Mouse (Mus musculus) myocyte (in vitro differentiated cells): ENCODE data around the gene Kctd17. TPM values are rescaled to one million over a fixed set of nuclear protein-coding genes. Genes with fewer than 3 reads are reported as not detected.

Source experiments
- H3K27me3 ChIP-seq: one replicate; pipeline ENCODE4 v1.6.1; 2011; ENCODE audit not compliant: control insufficient read depth, insufficient read depth, insufficient read length
- H3K36me3 ChIP-seq: one replicate; pipeline ENCODE4 v1.6.1; 2011; ENCODE audit not compliant: control insufficient read depth, insufficient read depth
- H3K4me2 ChIP-seq: one replicate; pipeline ENCODE4 v1.6.1; 2011; ENCODE audit warnings: low read depth, control low read depth
- H3K4me3 ChIP-seq: one replicate; pipeline ENCODE4 v1.5.1; 2011; ENCODE audit warnings: mild to moderate bottlenecking, control low read depth, moderate library complexity
- H3K79me2 ChIP-seq: one replicate; pipeline ENCODE4 v1.6.1; 2011; ENCODE audit not compliant: control insufficient read depth, insufficient read depth
- H3ac ChIP-seq: one replicate; pipeline ENCODE4 v1.6.1; 2011; ENCODE audit not compliant: control insufficient read depth, insufficient read length
- CEBPB ChIP-seq: IDR thresholded peaks from 2 replicates; pipeline ENCODE4 v1.6.1; 2011; ENCODE audit warnings: mild to moderate bottlenecking, moderate library complexity; ENCODE audit not compliant: poor library complexity, insufficient read depth, severe bottlenecking
- E2F4 ChIP-seq: IDR thresholded peaks from one replicate; pipeline ENCODE4 v1.6.1; 2011; ENCODE audit warnings: mild to moderate bottlenecking, control low read depth, moderate library complexity; ENCODE audit not compliant: insufficient read depth
- MAX ChIP-seq: IDR thresholded peaks from one replicate; pipeline ENCODE4 v1.6.1; 2011; ENCODE audit warnings: low read depth, mild to moderate bottlenecking, control low read depth
- MYOD1 ChIP-seq, 3 experiments: IDR thresholded peaks; one replicate each; pipeline ENCODE4 v1.6.1; 2011; ENCODE audit warnings: control low read depth in 2 of 3, low read depth in 2 of 3, mild to moderate bottlenecking in 2 of 3, moderate library complexity in 1 of 3; ENCODE audit not compliant: insufficient read length in 2 of 3, control insufficient read depth in 1 of 3
- MYOG ChIP-seq, 3 experiments: IDR thresholded peaks; one replicate each; pipeline ENCODE4 v1.6.1; 2011; ENCODE audit warnings: control low read depth in 2 of 3, low read depth in 2 of 3, mild to moderate bottlenecking in 2 of 3; ENCODE audit not compliant: insufficient read length in 2 of 3, control insufficient read depth in 1 of 3, insufficient read depth in 1 of 3
- POLR2A ChIP-seq: IDR thresholded peaks from one replicate; pipeline ENCODE4 v1.6.1; 2011; ENCODE audit warnings: low read depth, mild to moderate bottlenecking, control low read depth, moderate library complexity; ENCODE audit not compliant: insufficient read length
- POLR2AphosphoS2 ChIP-seq: IDR thresholded peaks from one replicate; pipeline ENCODE4 v1.6.1; 2011; ENCODE audit warnings: low read depth, control low read depth; ENCODE audit not compliant: insufficient read length
- REST ChIP-seq: IDR thresholded peaks from one replicate; pipeline ENCODE4 v1.6.1; 2011; ENCODE audit warnings: mild to moderate bottlenecking, control low read depth, moderate library complexity; ENCODE audit not compliant: insufficient read depth, insufficient read length
- SRF ChIP-seq: IDR thresholded peaks from one replicate; pipeline ENCODE4 v1.6.1; 2011; ENCODE audit warnings: low read depth; ENCODE audit not compliant: control insufficient read depth, insufficient read length
- TCF12 ChIP-seq: IDR thresholded peaks from one replicate; pipeline ENCODE4 v1.6.1; 2011; ENCODE audit warnings: mild to moderate bottlenecking, control low read depth; ENCODE audit not compliant: poor library complexity, insufficient read depth, severe bottlenecking
- TCF3 ChIP-seq: IDR thresholded peaks from one replicate; pipeline ENCODE4 v1.6.1; 2011; ENCODE audit warnings: low read depth, control low read depth; ENCODE audit not compliant: insufficient read length
- USF1 ChIP-seq: IDR thresholded peaks from one replicate; pipeline ENCODE4 v1.6.1; 2011; ENCODE audit warnings: low read depth, mild to moderate bottlenecking, control low read depth, moderate library complexity
- polyA plus RNA-seq: library from polyadenylated mRNA; unstranded; fragments of >200 nt; fragmentation: generic; extraction: Trizol; gene quantifications from one replicate; pipeline ENCODE4 v1.2.1, GENCODE M21; 2012; ENCODE audit warnings: missing spikeins

Kctd17 gene
- polyA plus RNA-seq, 1 experiment = 161 TPM

DNA sequence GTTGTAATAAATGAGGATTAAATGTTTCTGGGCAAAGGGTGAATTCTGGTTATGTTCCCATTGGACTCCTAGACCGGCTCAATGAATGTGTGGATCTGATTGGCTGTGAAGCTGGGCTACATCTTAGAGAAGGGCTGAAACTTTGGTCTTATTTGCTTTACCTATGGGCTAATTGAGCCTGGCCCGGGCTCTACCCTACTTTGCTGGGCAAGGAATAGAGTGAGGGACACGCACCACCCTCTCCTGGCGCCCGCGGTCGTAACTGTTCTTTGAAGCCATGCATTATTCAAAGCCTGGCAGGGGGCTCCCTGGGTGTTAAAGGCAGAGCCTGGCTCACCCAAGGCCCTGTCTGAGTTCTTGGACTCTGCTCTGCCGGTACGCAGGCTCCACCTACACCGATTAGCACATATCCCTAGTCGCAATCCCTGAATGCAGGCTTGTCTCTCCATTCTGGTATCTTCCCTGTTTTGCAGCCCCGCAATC lies 18.8 kb upstream of the Kctd17 start:
- H3K4me3 ChIP-seq = no peak overlapping the region
- H3ac ChIP-seq = no peak overlapping the region
- no peaks in the 10 kb centered on the region for H3K79me2 ChIP-seq
- TF ChIP-seq SRF (no peak), POLR2AphosphoS2 (no peak), MAX (no peak), TCF12 (no peak), E2F4 (no peak), TCF3 (no peak), MYOG (IDR thresholded peaks at IDR 0.05; ENCODE audit: control insufficient read depth in 1 of 3, insufficient read depth in 1 of 3, insufficient read length in 2 of 3, low read depth in 2 of 3) (no peak), REST (no peak), USF1 (no peak), CEBPB (no peak), MYOD1 (IDR thresholded peaks at IDR 0.05; ENCODE audit: control insufficient read depth in 1 of 3, insufficient read length in 2 of 3, low read depth in 2 of 3) (no peak), POLR2A (no peak)
- no peaks in the 10 kb centered on the region for H3K36me3 ChIP-seq
- no peak overlapping the region for H3K4me2 ChIP-seq
- no peaks in the 10 kb centered on the region for H3K27me3 ChIP-seq

DNA sequence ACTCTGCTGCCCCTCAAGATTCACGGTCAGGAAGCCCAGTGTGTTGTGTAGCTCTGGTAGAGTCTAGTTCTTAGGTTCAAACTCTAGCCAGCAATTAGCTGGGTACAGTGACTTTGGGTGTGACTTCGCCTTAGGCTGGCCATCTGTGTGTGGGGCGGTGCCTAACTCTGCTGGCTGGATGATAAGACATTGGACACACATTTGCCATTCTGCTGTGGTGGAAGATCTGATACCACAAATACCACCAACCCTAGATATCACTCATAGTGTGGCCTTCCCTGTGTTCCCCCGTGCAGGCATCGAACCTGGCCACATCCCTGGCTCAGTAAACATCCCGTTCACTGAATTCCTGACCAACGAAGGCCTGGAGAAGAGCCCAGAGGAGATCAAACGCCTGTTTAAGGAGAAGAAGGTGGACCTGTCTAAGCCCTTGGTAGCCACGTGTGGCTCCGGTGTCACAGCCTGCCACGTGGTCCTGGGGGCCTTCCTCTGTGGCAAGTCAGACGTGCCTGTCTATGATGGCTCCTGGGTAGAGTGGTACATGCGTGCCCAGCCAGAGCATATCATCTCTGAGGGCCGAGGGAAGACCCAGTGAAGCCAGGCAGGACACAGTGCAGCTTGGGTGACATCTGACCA lies 15.2 kb upstream of the Kctd17 start:
- Histone ChIP-seq H3ac (no peak overlapping the region), H3K27me3 (no peaks in the 10 kb centered on the region), H3K79me2 (no peaks in the 10 kb centered on the region), H3K36me3 (no peaks in the 10 kb centered on the region), H3K4me2 (peak overlapping the region; percentile 0), H3K4me3 (no peak overlapping the region)
- TF ChIP-seq TCF12 (no peak), MYOG (IDR thresholded peaks at IDR 0.05; ENCODE audit: control insufficient read depth in 1 of 3, insufficient read depth in 1 of 3, insufficient read length in 2 of 3, low read depth in 2 of 3) (peak in 1 of 3 experiments; percentile 45)

DNA sequence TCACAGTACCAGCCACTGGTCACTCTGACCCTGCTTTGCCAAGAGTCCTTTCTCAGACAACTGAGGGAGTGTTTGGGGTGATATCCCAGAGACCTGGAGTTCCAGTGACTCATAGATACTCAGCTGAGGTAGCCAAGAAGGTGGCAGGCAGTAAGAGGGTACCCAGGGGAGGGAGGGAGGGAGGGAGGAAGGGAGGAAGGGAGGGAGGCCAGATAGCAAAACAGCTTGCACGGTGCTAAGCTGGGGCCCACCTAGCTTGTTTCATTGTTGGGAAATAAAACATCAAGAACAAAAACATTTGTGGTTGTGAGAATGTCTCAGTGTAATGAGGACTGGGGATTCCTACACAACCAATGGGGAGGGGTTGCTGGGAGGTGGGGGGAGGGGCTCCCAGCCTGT lies 14.6 kb upstream of the Kctd17 start:
- TF ChIP-seq MAX (no peak), MYOG (IDR thresholded peaks at IDR 0.05; ENCODE audit: control insufficient read depth in 1 of 3, insufficient read depth in 1 of 3, insufficient read length in 2 of 3, low read depth in 2 of 3) (no peak), MYOD1 (IDR thresholded peaks at IDR 0.05; ENCODE audit: control insufficient read depth in 1 of 3, insufficient read length in 2 of 3, low read depth in 2 of 3) (no peak), TCF3 (no peak), TCF12 (no peak), E2F4 (no peak), USF1 (no peak), POLR2A (no peak), POLR2AphosphoS2 (no peak)
- no peaks in the 10 kb centered on the region for H3K79me2 ChIP-seq
- H3K4me2 ChIP-seq = no peak overlapping the region
- H3K36me3 ChIP-seq = no peaks in the 10 kb centered on the region
- no peak overlapping the region for H3K4me3 ChIP-seq
- peaks cover 4% of the 10 kb centered on the region for H3K27me3 ChIP-seq
- H3ac ChIP-seq = no peak overlapping the region

DNA sequence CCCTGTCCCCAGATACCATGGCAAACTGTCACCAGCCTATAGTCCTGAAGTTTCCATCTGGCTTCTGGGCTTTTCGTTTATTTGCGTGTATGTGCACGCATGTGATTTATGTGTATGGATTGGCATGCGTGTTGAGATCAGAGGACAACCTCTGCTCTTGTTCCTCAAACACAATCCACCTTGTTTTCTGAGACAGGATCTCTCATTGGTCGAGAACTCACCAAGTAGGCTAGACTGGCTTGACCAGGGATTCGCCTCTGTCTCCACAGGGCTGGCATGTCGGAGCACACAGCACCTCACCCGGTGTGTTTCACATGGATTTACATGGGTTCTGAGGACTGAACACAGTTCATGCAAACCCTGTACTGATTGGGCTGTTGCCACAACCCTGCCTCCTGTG lies 14.2 kb upstream of the Kctd17 start:
- no peak overlapping the region for H3ac ChIP-seq
- no peaks in the 10 kb centered on the region for H3K79me2 ChIP-seq
- no peaks in the 10 kb centered on the region for H3K36me3 ChIP-seq
- H3K4me3 ChIP-seq = no peak overlapping the region
- TF ChIP-seq E2F4 (no peak), MYOG (IDR thresholded peaks at IDR 0.05; ENCODE audit: control insufficient read depth in 1 of 3, insufficient read depth in 1 of 3, insufficient read length in 2 of 3, low read depth in 2 of 3) (no peak), USF1 (no peak), MYOD1 (IDR thresholded peaks at IDR 0.05; ENCODE audit: control insufficient read depth in 1 of 3, insufficient read length in 2 of 3, low read depth in 2 of 3) (no peak), MAX (no peak), TCF3 (no peak)
- no peak overlapping the region for H3K4me2 ChIP-seq
- peaks cover 8% of the 10 kb centered on the region for H3K27me3 ChIP-seq

DNA sequence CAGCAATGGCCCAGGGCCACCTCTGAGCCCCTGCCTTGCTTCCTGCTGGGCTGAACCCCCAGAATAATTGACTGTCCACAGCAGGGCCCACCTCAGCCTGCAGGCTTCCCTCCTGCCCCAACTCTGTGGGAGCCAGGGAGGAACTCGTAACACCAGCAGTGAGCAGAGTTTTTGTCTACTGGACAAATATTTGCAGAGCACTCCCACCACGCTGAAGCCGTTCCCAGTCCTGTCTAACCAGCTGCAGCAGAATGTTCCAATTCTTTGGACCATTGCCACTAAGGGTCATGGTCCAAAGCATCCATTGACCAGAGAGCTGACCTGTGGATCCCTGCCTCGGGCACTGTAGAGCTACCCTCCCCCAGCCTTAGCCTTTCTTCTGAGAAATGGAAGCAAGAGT lies 11.4 kb upstream of the Kctd17 start:
- peaks cover 19% of the 10 kb centered on the region for H3K27me3 ChIP-seq
- H3K4me3 ChIP-seq = no peak overlapping the region
- no peaks in the 10 kb centered on the region for H3K79me2 ChIP-seq
- no peak overlapping the region for H3K4me2 ChIP-seq
- TF ChIP-seq POLR2A (no peak), MYOD1 (IDR thresholded peaks at IDR 0.05; ENCODE audit: control insufficient read depth in 1 of 3, insufficient read length in 2 of 3, low read depth in 2 of 3) (no peak), MAX (no peak), POLR2AphosphoS2 (no peak), REST (no peak), TCF12 (no peak), CEBPB (no peak), TCF3 (no peak), MYOG (IDR thresholded peaks at IDR 0.05; ENCODE audit: control insufficient read depth in 1 of 3, insufficient read depth in 1 of 3, insufficient read length in 2 of 3, low read depth in 2 of 3) (no peak), SRF (no peak), E2F4 (no peak), USF1 (no peak)
- H3K36me3 ChIP-seq = no peaks in the 10 kb centered on the region
- no peak overlapping the region for H3ac ChIP-seq
